Mouse (Mus musculus) forelimb bud, embryonic 11.5 days (tissue): ENCODE results near the gene Foxp1.

Experiments
- DNase-seq: peaks from one replicate; pipeline ENCODE4 v3.0.0-alpha.2; 2012; ENCODE audit warnings: low read depth, low spot score

The Foxp1 gene

GRCm38 (mm10) chr6:99330169-99330568 lies 192.4 kb downstream of the Foxp1 start:
- no peak for DNase-seq

- peak; percentile 34 for DNase-seq
Observed at GRCm38 (mm10) chr6:99328634-99329033, 193.9 kb downstream of the Foxp1 start.

DNA sequence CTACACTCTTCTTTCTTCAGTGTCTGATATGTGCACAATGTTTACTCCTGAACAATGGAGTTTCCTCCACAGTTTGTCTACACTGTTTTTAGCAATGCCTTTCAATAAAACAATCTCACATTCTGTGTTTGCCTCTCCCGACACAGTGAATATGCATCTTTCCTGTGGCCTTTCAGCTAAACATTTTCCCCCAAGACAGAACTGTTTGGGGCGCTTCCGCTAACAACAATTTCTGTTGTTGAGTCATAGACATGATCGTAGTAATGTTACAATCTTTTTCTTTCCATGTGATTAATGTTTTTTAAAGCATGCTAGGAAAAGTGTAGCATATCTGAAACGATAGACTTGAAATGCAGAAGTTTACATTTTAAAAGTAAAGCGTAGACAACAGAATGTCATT lies 194.4 kb downstream of the Foxp1 start:
- no peak for DNase-seq

GRCm38 (mm10) chr6:99327721-99328120 lies 194.8 kb downstream of the Foxp1 start:
- DNase-seq: no peak

DNA sequence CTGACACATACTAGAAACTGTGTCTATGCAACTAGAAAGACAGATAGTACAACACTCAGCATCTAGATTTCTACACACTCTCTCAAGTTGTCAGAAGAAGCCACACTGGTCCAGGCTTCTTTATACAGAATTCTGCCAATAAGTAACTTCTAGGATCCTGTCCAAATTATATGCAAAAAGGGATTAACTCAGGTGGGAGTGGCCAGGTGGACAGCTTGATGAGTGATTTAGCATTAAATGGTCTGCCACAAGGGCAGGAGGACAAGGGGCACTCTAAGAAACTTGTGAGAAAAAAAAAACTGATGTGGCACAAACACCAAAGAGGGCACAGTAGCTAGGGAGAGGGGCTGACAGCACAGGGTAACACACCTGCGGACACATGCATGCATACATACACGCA lies 196.6 kb downstream of the Foxp1 start:
- no peak for DNase-seq

GRCm38 (mm10) chr6:99325461-99325860 lies 197.1 kb downstream of the Foxp1 start:
- no peak for DNase-seq

- DNase-seq: no peak
Observed at GRCm38 (mm10) chr6:99322132-99322904, 200.2 kb downstream of the Foxp1 start.

DNA sequence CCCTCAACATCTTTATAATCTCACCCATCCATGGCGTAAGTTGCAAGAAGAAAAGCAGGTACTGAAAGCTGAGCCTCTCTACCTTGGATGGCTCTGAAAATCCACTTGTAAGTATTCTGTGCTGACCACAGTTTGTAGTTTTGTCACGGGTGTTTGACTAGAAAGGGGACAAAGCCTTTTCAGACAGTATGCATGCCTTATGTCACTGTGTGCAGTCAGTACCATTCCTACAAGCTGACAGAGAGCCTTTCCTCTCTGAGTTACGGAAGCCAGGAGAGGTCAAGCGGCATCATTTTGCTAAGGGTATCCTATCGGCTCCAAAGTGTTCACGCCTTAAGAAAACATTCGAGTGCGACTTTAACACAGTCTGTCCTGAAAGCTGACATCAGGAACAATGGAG lies 202.1 kb downstream of the Foxp1 start:
- no peak for DNase-seq

DNA sequence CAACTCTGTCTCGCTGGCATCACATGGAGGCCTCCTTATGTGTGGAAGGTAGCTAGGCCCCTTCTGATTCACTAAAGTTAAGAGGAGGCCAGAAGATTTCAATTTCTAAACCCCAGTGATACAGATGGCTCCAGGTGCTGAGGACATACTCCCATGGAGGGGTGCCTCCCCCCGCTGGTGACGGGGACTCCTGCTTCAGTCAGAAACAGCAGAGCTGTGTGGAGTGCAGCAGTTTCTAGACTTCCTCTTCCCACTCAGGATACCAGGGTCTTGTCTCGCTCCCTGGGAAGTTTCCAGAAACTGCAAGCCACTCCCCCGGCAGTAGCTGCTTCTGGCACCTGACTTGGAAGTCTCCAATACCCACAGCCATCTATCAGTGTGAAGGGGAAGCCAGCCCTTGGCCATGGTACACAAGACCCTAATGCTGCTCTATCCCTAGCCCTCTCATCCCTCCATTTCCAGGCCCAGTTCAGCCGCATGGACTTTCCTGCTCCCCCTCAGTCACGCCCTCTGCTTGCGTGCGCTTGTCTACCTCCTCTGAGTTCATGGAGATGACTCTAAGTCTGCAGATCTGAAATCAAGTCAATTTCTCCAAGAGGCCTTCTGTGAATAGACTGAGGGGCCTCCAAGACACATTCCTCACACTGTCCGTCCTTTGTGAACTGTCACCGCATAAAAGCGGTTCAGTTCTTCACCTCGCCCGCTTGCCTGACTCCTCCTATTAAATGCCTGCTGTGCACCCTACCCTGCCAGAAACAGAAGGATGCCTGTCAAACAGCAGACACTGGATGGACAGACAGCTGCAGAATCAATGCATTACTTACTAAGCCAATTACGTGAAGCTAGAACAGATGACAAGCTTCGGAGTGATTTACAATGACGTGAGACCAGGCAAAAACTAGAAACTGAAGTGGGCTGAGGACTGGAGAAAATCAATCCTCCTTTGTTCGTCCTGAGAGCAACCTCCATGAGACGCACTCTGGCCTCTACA lies 202.8 kb downstream of the Foxp1 start:
- no peak for DNase-seq

DNA sequence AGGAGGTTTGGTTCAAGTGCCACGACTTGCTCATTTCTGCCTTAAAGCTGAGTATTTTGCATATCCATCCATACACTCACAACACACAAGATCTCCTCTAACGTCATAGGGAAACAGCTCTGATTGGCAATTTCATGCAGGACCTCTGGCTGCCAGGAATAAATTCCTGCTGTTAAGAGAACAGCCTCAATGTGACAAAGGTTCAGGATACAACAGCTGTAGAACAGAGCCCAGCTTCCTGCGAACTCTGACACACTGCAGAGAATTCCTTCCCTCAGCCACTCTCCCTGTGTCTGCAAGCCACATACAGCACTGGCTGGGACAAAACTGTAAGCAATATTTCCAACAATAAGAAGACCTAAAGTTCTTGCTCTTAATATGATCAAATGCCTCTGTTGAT lies 207.8 kb downstream of the Foxp1 start:
- DNase-seq: no peak

- DNase-seq: no peak
Observed at GRCm38 (mm10) chr6:99310529-99310928, 212.0 kb downstream of the Foxp1 start.

DNA sequence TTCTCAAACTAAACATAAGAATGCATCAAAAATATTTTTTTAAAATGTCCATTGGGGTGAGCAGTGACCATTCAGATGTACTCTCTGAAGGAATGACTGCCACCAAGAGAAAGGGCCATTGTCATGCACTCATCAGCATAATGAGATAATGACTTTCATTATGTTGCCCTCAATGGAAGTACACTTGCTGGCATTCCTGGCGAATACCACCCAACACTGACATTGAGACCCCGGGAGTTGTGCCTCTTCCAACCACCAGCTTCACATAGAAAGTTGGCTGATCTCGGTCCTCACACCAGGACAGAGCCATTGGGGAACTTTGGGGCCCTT lies 212.4 kb downstream of the Foxp1 start:
- DNase-seq: no peak

GRCm38 (mm10) chr6:99309466-99310170 lies 212.9 kb downstream of the Foxp1 start:
- no peak for DNase-seq

GRCm38 (mm10) chr6:99305751-99306150 lies 216.8 kb downstream of the Foxp1 start:
- no peak for DNase-seq

- no peak for DNase-seq
Observed at GRCm38 (mm10) chr6:99305236-99305635, 217.3 kb downstream of the Foxp1 start.

GRCm38 (mm10) chr6:99302662-99303435 lies 219.7 kb downstream of the Foxp1 start:
- DNase-seq: no peak

GRCm38 (mm10) chr6:99301923-99302322 lies 220.6 kb downstream of the Foxp1 start:
- DNase-seq: no peak

DNA sequence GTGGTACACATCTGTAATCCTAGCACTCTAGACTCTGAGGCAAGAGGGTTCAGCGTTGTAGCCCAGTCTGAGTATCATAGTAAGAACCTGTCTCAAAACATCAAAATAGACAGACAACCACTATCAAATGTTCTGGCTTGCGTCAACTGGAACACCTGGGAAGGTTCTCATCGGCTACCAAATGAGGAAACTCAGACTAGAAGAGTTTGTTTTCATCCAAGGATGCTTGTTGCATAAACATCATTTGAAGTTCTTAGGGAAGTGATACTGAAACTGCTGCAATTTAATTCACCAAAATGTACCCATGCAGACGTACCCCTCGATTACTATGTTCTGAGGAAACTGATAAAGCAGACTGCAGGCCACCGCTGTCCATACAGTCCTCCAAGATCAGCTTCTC lies 222.3 kb downstream of the Foxp1 start:
- DNase-seq: no peak

DNA sequence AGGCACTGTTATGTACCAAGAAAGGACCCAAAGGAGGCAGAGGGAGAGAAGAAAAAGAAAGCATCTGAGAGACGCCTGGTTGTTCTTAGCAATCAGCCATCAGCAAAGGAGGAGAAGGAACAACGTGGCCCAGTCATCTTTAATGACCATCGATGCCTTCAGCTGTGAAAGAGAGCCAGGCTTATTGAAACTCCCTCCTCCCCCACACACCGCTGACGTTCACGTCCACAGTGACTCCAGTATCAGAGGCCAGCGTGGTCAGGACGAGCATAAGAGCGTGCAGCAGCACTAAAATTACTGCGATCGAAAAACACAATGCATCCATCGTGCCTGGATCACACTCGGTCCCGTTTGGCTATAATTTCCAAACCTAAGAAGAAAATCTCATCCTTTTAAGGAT lies 223.3 kb downstream of the Foxp1 start:
- no peak for DNase-seq

DNA sequence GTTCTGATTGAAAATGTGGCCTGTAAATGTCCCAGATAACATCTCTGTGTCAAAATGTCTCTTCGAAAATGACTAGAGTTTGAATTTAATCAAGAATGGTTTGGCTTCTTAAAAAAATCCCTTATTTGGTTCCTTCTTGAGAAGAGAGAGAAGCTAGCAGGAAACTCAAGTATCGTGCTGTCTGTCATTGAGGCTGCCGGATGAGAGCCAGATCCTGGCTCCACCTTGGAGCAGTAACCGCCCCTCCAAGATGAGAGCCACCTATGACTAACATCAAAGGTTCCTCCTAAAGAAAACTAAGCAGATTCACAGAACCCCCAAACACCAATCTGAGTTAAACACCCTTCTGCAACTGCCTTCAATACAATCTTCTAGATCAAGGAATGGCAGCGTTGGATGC lies 225.0 kb downstream of the Foxp1 start:
- no peak for DNase-seq

- no peak for DNase-seq
Observed at GRCm38 (mm10) chr6:99295495-99295894, 227.0 kb downstream of the Foxp1 start.
